Mouse (Mus musculus) CH12F3 (cell line): ENCODE data around the gene Sipa1l3.

Experiments used
- in situ Hi-C: fragments of 300-500 bp; cut with MboI; formaldehyde crosslinking; loops from 2 replicates; pipeline ENCODE4 v1.14.3; 2020; ENCODE audit warnings: low sequenced_read_pairs

Gene Sipa1l3

GRCm38 (mm10) chr7:29511598-29512275 lies 6.7 kb downstream of the Sipa1l3 start:
- in situ Hi-C loops, result no loop called here

- in situ Hi-C loops, result no loop called here
Measured at GRCm38 (mm10) chr7:29508522-29508921, 9.9 kb downstream of the Sipa1l3 start.

- in situ Hi-C loops, result no loop called here
Measured at GRCm38 (mm10) chr7:29505337-29506318, 12.8 kb downstream of the Sipa1l3 start.

GRCm38 (mm10) chr7:29504683-29505290 lies 13.7 kb downstream of the Sipa1l3 start:
- in situ Hi-C loops, result no loop called here

GRCm38 (mm10) chr7:29503616-29504015 lies 14.8 kb downstream of the Sipa1l3 start:
- in situ Hi-C loops, result no loop called here

GRCm38 (mm10) chr7:29501214-29501613 lies 17.2 kb downstream of the Sipa1l3 start:
- in situ Hi-C loops, result no loop called here

GRCm38 (mm10) chr7:29499071-29499470 lies 19.4 kb downstream of the Sipa1l3 start:
- in situ Hi-C loops, result no loop called here

- in situ Hi-C loops, result no loop called here
Measured at GRCm38 (mm10) chr7:29496953-29497590, 21.4 kb downstream of the Sipa1l3 start.

GRCm38 (mm10) chr7:29496332-29496731 lies 22.1 kb downstream of the Sipa1l3 start:
- in situ Hi-C loops, result no loop called here

GRCm38 (mm10) chr7:29495880-29496279 lies 22.6 kb downstream of the Sipa1l3 start:
- in situ Hi-C loops, result no loop called here

GRCm38 (mm10) chr7:29494854-29495253 lies 23.6 kb downstream of the Sipa1l3 start:
- in situ Hi-C loops, result no loop called here

- in situ Hi-C loops, result no loop called here
Measured at GRCm38 (mm10) chr7:29494015-29494414, 24.4 kb downstream of the Sipa1l3 start.

- in situ Hi-C loops, result no loop called here
Measured at GRCm38 (mm10) chr7:29492992-29493391, 25.4 kb downstream of the Sipa1l3 start.

- in situ Hi-C loops, result no loop called here
Measured at GRCm38 (mm10) chr7:29491861-29492260, 26.6 kb downstream of the Sipa1l3 start.

- in situ Hi-C loops, result no loop called here
Measured at GRCm38 (mm10) chr7:29491471-29491755, 27.0 kb downstream of the Sipa1l3 start.

GRCm38 (mm10) chr7:29490704-29491470 lies 27.6 kb downstream of the Sipa1l3 start:
- in situ Hi-C loops, result no loop called here

GRCm38 (mm10) chr7:29489851-29490250 lies 28.6 kb downstream of the Sipa1l3 start:
- in situ Hi-C loops, result no loop called here

GRCm38 (mm10) chr7:29489364-29489763 lies 29.1 kb downstream of the Sipa1l3 start:
- in situ Hi-C loops, result no loop called here

- in situ Hi-C loops, result no loop called here
Measured at GRCm38 (mm10) chr7:29486753-29487152, 31.7 kb downstream of the Sipa1l3 start.

GRCm38 (mm10) chr7:29485721-29486120 lies 32.7 kb downstream of the Sipa1l3 start:
- in situ Hi-C loops, result no loop called here
